Mouse (Mus musculus): Measurements from ENCODE around the gene Ggcx. TPM values are rescaled to one million over a fixed set of nuclear protein-coding genes. Genes with fewer than 3 reads are reported as not detected.
"Not testable (repeated sequence)": the region's sequence is repeated elsewhere in the genome, so short reads cannot be mapped to it uniquely, and the experiment has no call there.

Gene Ggcx
- polyA plus RNA-seq, 1 experiment from 2014 or later = 28.6 TPM

GRCm38 (mm10) chr6:72473264-72474041 lies 59.3 kb downstream of the Ggcx start:
- Histone ChIP-seq H3K36me3 (ENCODE audit: insufficient read depth, low read length) (no peaks in the 10 kb centered on the region), H3K9ac (replicated peaks; ENCODE audit: low read depth) (no peak overlapping the region), H3K4me2 (replicated peaks; ENCODE audit: low read depth, low read length) (no peak overlapping the region), H3K4me1 (ENCODE audit: insufficient read depth, low read depth, low read length) (no peaks in the 10 kb centered on the region), H3K4me3 (ENCODE audit: low read depth, low read length) (no peak overlapping the region), H3K9me3 (ENCODE audit: low read length) (no peaks in the 10 kb centered on the region), H3K27me3 (replicated peaks; ENCODE audit: insufficient read depth, low read length) (no peaks in the 10 kb centered on the region), H3K27ac (ENCODE audit: low read length) (peak overlapping the region; percentile 32; the same call in 1 of the 2 replicates)
- TF ChIP-seq CTCF (IDR thresholded peaks at IDR 0.05) (no peak), EP300 (IDR thresholded peaks at IDR 0.05) (peak; percentile 48)
- 40% methylated on average over 14 of the region's 14 CpGs for WGBS
- DNase-seq (ENCODE audit: low spot score) (peak; percentile 93), ATAC-seq (peak; percentile 88)

GRCm38 (mm10) chr6:72475221-72475985 lies 61.3 kb downstream of the Ggcx start:
- Histone ChIP-seq H3K4me1 (ENCODE audit: insufficient read depth, low read depth, low read length) (no peaks in the 10 kb centered on the region), H3K36me3 (ENCODE audit: insufficient read depth, low read length) (no peaks in the 10 kb centered on the region), H3K9ac (replicated peaks; ENCODE audit: low read depth) (no peak overlapping the region), H3K4me3 (ENCODE audit: low read depth, low read length) (no peak overlapping the region), H3K9me3 (ENCODE audit: low read length) (no peaks in the 10 kb centered on the region), H3K27ac (ENCODE audit: low read length) (no peak overlapping the region), H3K4me2 (replicated peaks; ENCODE audit: low read depth, low read length) (no peak overlapping the region), H3K27me3 (replicated peaks; ENCODE audit: insufficient read depth, low read length) (no peaks in the 10 kb centered on the region)
- WGBS = 75% methylated on average over 4 of the region's 4 CpGs
- TF ChIP-seq EP300 (IDR thresholded peaks at IDR 0.05) (no peak), CTCF (IDR thresholded peaks at IDR 0.05) (no peak)
- DNase-seq (ENCODE audit: low spot score) (no peak), ATAC-seq (no peak)

DNA sequence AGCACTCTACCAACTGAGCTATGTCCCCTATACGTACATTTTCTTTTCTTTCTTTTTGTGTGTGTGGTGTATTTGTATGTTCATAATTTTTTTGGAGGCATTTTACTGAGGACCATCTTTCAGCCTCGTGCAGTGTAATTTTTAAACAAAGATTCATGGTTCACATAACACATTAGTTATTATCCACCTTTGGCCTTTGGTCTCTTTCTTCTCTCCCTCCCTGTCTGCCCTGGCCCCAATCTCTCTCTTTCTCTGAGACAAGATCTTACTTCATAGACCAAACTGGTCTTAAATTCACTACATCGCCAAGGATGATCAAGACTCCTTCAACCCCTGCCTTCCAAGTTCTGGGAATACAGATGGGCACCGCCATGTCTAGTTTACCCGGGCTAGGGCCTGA lies 62.7 kb downstream of the Ggcx start:
- H3K4me2 ChIP-seq (replicated peaks; ENCODE audit: low read depth, low read length) = no peak overlapping the region
- no peak overlapping the region for H3K27ac ChIP-seq (ENCODE audit: low read length)
- no peak overlapping the region for H3K4me3 ChIP-seq (ENCODE audit: low read depth, low read length)
- no peaks in the 10 kb centered on the region for H3K4me1 ChIP-seq (ENCODE audit: insufficient read depth, low read depth, low read length)
- no peak overlapping the region for H3K9ac ChIP-seq (replicated peaks; ENCODE audit: low read depth)
- DNase-seq (ENCODE audit: low spot score) (no peak), ATAC-seq (no peak)
- WGBS = 89% methylated on average over 5 of the region's 5 CpGs
- H3K27me3 ChIP-seq (replicated peaks; ENCODE audit: insufficient read depth, low read length) = no peaks in the 10 kb centered on the region
- H3K36me3 ChIP-seq (ENCODE audit: insufficient read depth, low read length) = no peaks in the 10 kb centered on the region
- H3K9me3 ChIP-seq (ENCODE audit: low read length) = no peaks in the 10 kb centered on the region
- TF ChIP-seq CTCF (IDR thresholded peaks at IDR 0.05) (no peak), EP300 (IDR thresholded peaks at IDR 0.05) (no peak)

DNA sequence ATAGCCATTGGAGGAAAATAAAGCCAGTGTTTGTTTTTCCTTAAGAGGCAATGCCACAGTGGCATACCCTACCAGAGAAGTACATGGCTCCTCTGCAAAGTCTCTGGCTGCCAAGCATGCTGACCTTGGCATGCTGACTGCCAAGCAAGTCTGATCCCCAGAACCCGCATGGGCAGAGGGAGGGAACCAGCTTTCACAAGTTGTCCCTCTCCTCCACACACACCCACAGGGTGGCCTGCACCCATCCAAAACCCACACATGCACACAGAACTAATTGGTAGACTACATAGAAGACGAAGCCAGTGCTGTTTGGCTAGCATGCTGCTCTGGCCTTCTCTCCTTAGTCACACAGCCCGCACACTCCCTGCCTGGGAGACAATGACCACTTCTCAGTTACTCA lies 63.5 kb downstream of the Ggcx start:
- Histone ChIP-seq H3K36me3 (ENCODE audit: insufficient read depth, low read length) (no peaks in the 10 kb centered on the region), H3K4me2 (replicated peaks; ENCODE audit: low read depth, low read length) (no peak overlapping the region), H3K9me3 (ENCODE audit: low read length) (no peaks in the 10 kb centered on the region), H3K27me3 (replicated peaks; ENCODE audit: insufficient read depth, low read length) (no peaks in the 10 kb centered on the region), H3K4me1 (ENCODE audit: insufficient read depth, low read depth, low read length) (no peaks in the 10 kb centered on the region), H3K27ac (ENCODE audit: low read length) (no peak overlapping the region), H3K9ac (replicated peaks; ENCODE audit: low read depth) (no peak overlapping the region), H3K4me3 (ENCODE audit: low read depth, low read length) (no peak overlapping the region)
- TF ChIP-seq CTCF (IDR thresholded peaks at IDR 0.05) = no peak
- no peak for TF ChIP-seq EP300 (IDR thresholded peaks at IDR 0.05)
- WGBS = 64% methylated on average over 3 of the region's 3 CpGs
- DNase-seq (ENCODE audit: low spot score) = no peak
- no peak for ATAC-seq

- H3K9me3 ChIP-seq (ENCODE audit: low read length); H3K27ac ChIP-seq (ENCODE audit: low read length); H3K4me1 ChIP-seq (ENCODE audit: insufficient read depth, low read depth, low read length); H3K4me2 ChIP-seq (replicated peaks; ENCODE audit: low read depth, low read length); H3K27me3 ChIP-seq (replicated peaks; ENCODE audit: insufficient read depth, low read length); H3K9ac ChIP-seq (replicated peaks; ENCODE audit: low read depth); H3K36me3 ChIP-seq (ENCODE audit: insufficient read depth, low read length); H3K4me3 ChIP-seq (ENCODE audit: low read depth, low read length); DNase-seq (ENCODE audit: low spot score); ATAC-seq: not testable (repeated sequence)
- 97% methylated on average over 2 of the region's 3 CpGs for WGBS
These were observed 64.6 kb downstream of the Ggcx start for GRCm38 (mm10) chr6:72478691-72479090.

- 71% methylated on average over 12 of the region's 12 CpGs for WGBS
- ATAC-seq = no peak
These were observed 65.7 kb downstream of the Ggcx start for GRCm38 (mm10) chr6:72479645-72480421.

More at GRCm38 (mm10) chr6:72479645-72480421, 65.7 kb downstream of the Ggcx start:
- TF ChIP-seq CTCF (IDR thresholded peaks at IDR 0.05) (no peak), EP300 (IDR thresholded peaks at IDR 0.05) (no peak)
- Histone ChIP-seq H3K27me3 (replicated peaks; ENCODE audit: insufficient read depth, low read length) (no peaks in the 10 kb centered on the region), H3K27ac (ENCODE audit: low read length) (no peak overlapping the region), H3K4me3 (ENCODE audit: low read depth, low read length) (no peak overlapping the region), H3K36me3 (ENCODE audit: insufficient read depth, low read length) (no peaks in the 10 kb centered on the region), H3K9ac (replicated peaks; ENCODE audit: low read depth) (no peak overlapping the region), H3K4me2 (replicated peaks; ENCODE audit: low read depth, low read length) (no peak overlapping the region), H3K4me1 (ENCODE audit: insufficient read depth, low read depth, low read length) (no peaks in the 10 kb centered on the region), H3K9me3 (ENCODE audit: low read length) (no peaks in the 10 kb centered on the region)
- DNase-seq (ENCODE audit: low spot score) = no peak
